Mouse (Mus musculus): ENCODE results near the gene Tns1.

The Tns1 gene

DNA sequence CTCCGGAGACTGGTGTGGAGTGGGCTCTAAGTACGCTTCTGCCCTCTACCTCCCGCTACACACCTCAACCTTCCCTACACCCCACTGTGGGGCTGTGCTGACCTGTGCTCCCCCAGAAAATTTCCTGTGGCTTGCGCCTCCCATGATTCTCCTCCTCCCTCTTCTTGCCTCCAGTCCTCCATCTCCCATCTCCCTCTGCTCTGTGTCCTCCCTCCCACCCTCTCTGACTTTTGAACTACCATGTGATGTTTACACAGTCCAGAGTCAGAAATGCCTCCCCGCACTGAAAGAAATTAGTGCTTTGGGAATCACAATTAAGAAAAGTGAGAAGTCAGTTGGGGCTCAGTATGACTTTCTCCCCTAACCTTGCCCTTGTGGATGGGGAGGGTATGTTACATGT lies 64.7 kb downstream of the Tns1 start:
- DNase-seq (ENCODE audit: low spot score in 2 of 2) = no peak

GRCm38 (mm10) chr1:74058771-74059170 lies 65.5 kb downstream of the Tns1 start:
- no peak for DNase-seq (ENCODE audit: low spot score in 2 of 2)

GRCm38 (mm10) chr1:74058309-74058708 lies 65.9 kb downstream of the Tns1 start:
- DNase-seq (ENCODE audit: low spot score in 2 of 2) = no peak

- DNase-seq (ENCODE audit: low spot score in 2 of 2) = no peak
Measured at GRCm38 (mm10) chr1:74057501-74057900, 66.7 kb downstream of the Tns1 start.

GRCm38 (mm10) chr1:74055552-74055951 lies 68.7 kb downstream of the Tns1 start:
- DNase-seq (ENCODE audit: low spot score in 2 of 2) = no peak

- no peak for DNase-seq (ENCODE audit: low spot score in 2 of 2)
Measured at GRCm38 (mm10) chr1:74054471-74054870, 69.8 kb downstream of the Tns1 start.

DNA sequence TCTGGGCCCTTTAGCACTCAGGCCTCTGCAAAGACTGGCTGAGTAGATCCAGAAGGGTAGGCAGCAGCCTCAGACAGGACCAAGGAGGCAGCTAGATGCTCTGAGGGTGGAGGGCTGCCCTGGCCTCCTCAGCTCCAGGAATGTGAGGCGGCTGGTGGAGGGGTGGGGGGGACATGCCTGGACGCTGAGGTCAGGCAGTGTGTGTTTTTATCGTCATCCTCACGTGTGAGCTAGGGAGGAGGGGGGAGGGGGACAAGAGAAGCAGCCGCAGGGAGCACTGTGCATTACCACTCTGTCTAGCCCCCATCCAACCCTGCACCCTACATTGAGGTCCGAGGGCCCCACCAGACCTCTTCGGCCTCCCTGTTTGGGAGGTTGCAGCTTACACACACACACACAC lies 70.2 kb downstream of the Tns1 start:
- no peak for DNase-seq (ENCODE audit: low spot score in 2 of 2)

DNA sequence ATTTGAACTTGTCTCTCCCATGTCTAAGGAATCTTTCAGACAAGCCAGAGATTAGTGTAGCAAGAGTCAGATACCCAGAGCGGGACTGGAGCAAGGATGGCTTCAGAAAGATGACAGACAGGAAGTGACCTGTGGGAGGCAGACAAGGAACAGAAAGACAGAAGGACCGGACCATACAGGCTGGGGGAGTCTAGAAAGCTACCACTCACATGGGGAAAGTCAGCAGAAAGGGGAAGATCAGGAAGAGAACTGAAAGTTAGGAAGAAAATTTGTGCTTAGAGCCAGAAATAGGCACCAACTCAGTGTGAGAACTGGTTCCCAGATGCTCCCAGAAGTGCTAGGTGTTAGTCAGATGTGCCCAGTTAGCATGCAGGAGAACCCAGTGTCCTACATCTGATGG lies 71.2 kb downstream of the Tns1 start:
- no peak for DNase-seq (ENCODE audit: low spot score in 2 of 2)

GRCm38 (mm10) chr1:74051349-74051748 lies 72.9 kb downstream of the Tns1 start:
- no peak for DNase-seq (ENCODE audit: low spot score in 2 of 2)

GRCm38 (mm10) chr1:74049430-74049829 lies 74.8 kb downstream of the Tns1 start:
- DNase-seq (ENCODE audit: low spot score in 2 of 2) = no peak

DNA sequence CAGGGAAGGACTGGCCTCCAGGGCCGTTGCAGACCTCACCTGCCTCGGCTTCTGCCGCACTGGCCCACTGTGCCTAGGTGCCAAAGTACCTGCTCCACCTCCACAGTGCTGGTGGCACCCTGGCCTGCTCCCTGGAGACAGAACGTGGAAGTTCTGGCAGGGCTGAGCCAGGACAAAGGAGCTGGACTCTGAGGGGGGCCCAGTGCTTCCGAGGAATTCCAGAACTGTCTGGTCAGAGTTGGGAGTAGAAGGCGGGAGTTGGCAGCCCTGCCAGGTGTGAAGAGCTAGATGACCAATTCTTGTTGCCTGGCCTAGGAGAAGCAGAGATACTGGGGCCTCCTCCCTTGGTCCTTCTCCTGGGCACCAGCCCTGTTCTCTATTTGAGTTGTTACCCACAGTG lies 76.5 kb downstream of the Tns1 start:
- DNase-seq (ENCODE audit: low spot score in 2 of 2) = no peak

- no peak for DNase-seq (ENCODE audit: low spot score in 2 of 2)
Measured at GRCm38 (mm10) chr1:74047311-74047710, 76.9 kb downstream of the Tns1 start.

GRCm38 (mm10) chr1:74045034-74045433 lies 79.2 kb downstream of the Tns1 start:
- no peak for DNase-seq (ENCODE audit: low spot score in 2 of 2)

DNA sequence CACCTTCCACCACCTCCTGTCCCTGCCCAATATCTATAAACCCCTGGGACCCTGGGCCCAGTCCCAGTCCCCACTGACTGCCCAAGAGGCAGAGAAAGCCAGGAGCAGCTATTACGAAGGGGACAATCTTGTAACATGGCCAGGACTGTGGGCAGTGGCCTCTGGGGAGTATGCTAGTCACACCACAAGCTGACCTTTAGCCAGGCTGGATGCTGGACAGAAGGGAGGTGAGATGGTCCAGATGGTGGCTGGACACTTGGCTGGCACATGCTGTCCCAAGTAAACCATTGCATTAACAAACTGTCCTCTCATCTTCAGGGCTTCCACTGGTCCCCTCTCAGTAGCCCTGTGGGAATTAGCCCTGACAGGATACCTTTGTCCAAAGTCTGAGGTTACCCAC lies 79.8 kb downstream of the Tns1 start:
- DNase-seq (ENCODE audit: low spot score in 2 of 2) = no peak

- no peak for DNase-seq (ENCODE audit: low spot score in 2 of 2)
Measured at GRCm38 (mm10) chr1:74043584-74044105, 80.6 kb downstream of the Tns1 start.

DNA sequence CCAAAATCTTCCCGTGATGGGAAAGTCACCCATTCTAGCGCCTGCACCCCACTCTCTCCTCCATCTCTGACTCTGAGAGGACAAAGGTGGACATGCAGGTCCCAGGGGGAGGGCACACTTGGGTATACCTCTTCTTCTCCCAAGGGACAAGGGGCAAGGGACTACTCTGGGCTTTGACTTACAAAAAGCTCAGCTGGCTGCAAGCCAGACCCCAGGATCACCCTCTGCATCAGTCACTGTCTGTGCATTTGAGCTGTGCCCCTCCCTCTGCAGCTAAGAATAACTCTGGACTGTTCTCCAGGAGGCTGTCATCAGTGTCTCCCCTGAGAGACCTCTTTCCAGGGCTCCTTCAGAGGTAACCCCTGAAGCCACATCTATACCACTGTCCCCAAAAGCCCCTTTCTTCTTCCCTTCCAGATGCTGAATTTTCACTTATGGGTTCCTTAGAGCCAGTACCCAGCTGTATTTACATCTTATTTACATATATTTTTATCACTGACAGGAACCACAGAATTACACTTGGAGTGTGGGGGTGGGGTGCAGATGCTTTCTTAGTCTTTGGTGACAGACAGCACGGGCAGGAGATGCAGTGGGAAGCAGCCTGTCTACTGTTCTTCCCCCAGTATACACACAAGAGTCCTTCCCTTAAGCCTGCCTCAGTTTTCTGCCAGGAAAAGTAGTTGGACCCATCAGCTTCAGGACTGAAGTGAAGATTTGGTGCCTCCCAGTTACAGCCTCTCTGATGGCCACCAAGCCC lies 81.4 kb downstream of the Tns1 start:
- DNase-seq (ENCODE audit: low spot score in 2 of 2) = peak in 1 of 2 experiments; percentile 56

GRCm38 (mm10) chr1:74041692-74042091 lies 82.6 kb downstream of the Tns1 start:
- DNase-seq (ENCODE audit: low spot score in 2 of 2) = no peak

GRCm38 (mm10) chr1:74041178-74041577 lies 83.1 kb downstream of the Tns1 start:
- DNase-seq (ENCODE audit: low spot score in 2 of 2) = no peak

- DNase-seq (ENCODE audit: low spot score in 2 of 2) = no peak
Measured at GRCm38 (mm10) chr1:74036560-74037390, 87.5 kb downstream of the Tns1 start.

- no peak for DNase-seq (ENCODE audit: low spot score in 2 of 2)
Measured at GRCm38 (mm10) chr1:74035912-74036489, 88.2 kb downstream of the Tns1 start.

DNA sequence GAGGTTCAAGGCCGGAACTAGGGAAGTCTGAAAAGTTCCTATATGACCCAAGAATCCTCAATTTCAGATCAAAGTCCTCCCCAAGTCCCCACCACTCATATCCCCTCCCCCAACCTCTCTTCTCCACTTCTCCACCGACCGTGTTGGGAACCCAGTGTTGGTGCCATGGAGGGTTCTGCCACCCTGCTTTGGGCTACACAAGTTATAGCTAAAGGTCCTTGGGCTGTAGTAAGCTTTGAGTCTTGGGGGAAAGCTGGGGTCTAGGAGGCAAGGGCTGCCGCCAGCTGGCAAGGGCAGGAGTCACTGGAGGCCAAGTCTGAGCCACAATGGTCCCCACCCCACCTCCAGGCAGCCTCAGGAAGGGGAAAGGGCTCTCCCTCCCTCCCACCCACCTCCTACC lies 88.8 kb downstream of the Tns1 start:
- DNase-seq (ENCODE audit: low spot score in 2 of 2) = no peak

DNA sequence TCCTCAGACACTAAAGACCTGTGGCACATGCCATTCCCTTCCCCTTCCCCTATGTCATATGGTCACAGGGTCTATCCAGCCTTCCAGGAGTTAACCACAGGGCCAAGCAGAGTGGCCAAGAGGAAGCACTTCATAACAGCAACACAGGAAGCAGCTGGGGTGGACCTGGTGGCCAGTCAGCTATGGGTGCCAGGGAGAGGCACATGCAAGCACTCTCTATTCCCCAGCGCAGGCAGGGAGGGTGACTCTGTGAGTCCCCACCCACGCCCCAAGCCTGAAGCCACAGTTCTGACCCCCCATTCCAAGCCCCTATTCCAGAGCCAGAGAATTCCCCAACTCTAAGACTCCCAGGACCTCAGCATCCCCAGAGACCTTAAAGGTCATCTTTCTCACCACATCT lies 89.5 kb downstream of the Tns1 start:
- no peak for DNase-seq (ENCODE audit: low spot score in 2 of 2)

DNA sequence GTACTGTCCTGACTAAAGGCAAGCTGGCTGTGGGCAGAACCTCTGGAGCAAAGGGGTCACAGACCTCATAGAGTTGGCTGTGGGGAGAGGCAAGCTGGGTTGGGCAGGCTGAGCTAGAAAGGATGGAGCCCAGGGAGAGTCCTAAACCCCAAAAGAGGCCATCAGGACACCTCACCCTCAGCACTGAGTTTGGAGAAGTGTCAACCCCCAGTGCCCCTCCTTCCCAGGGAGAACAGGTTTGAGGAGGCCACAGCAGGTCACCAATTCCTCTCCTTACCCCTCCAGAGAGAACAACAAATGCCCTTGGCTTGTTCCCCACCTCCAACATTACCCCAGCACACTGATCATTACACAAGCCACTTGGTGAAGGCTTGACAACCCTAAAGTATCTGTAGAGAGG lies 90.0 kb downstream of the Tns1 start:
- DNase-seq (ENCODE audit: low spot score in 2 of 2) = no peak
